Mouse (Mus musculus) frontal cortex, postnatal 36 days (tissue): ENCODE measurements at regions not wholly inside any gene's neighbourhood (a gene's known extent, or its start where the extent isn't known, plus 50 kb on each side); places are given as distances from the start of the nearest gene placed in this dataset.

Source experiments
- DNase-seq, 2 experiments: peaks; one replicate each; pipeline ENCODE4 v3.0.0; 2022; ENCODE audit warnings: low spot score in 2 of 2

GRCm38 (mm10) chrX:58620403-58620802 lies 288.8 kb upstream of the 4930550L24Rik start:
- peak; percentile 21 to 58 for DNase-seq
